Mouse (Mus musculus) kidney, postnatal 36 days (tissue): Measurements from ENCODE around the gene Prmt7.

Source experiments
- DNase-seq, 2 experiments: peaks; one replicate each; pipeline ENCODE4 v3.0.0; 2021 to 2022; ENCODE audit warnings: mixed read lengths in 2 of 2

Prmt7 gene

GRCm38 (mm10) chr8:106292484-106293396, 82.0 kb downstream of the Prmt7 start:
- DNase-seq: no peak

- peak; percentile 53 to 60 for DNase-seq
These were observed 87.5 kb downstream of the Prmt7 start for GRCm38 (mm10) chr8:106298261-106298660.

GRCm38 (mm10) chr8:106298846-106299245, 88.1 kb downstream of the Prmt7 start:
- DNase-seq: no peak

- DNase-seq: no peak
These were observed 89.0 kb downstream of the Prmt7 start for GRCm38 (mm10) chr8:106299686-106300085.

GRCm38 (mm10) chr8:106300739-106301715, 90.3 kb downstream of the Prmt7 start:
- no peak for DNase-seq
